Mouse (Mus musculus): ENCODE data around the gene Shisa5. TPM values are rescaled to one million over a fixed set of nuclear protein-coding genes. Genes with fewer than 3 reads are reported as not detected.
A peak's percentile ranks its signal among the peaks of the same experiment; 100 is the strongest.

Gene Shisa5
- polyA plus RNA-seq, 1 experiment from 2014 or later = 162 TPM

DNA sequence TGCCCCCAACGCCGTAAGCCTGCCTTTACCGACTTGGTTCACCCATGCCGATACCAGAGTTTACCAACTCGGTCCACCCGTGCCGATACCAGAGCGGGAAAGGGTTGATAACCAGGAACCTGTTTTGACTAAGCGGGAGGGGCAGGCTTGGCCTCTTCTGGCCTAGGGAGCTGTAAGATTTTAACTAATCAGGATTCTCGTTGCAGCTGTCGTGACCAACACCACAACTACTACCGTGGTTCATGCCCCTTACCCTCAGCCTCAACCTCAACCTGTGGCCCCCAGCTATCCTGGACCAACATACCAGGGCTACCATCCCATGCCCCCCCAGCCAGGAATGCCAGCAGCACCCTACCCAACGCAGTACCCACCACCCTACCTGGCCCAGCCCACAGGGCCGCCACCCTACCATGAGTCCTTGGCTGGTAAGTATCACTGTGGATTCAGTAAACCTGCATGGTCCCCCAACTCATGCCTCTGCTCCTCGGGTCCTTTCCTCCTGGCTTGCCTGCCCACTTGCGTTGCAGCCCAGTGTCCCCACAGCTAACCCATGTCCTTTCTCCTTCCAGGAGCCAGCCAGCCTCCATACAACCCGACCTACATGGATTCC, 17.8 kb downstream of the Shisa5 start:
- 0 out of 2 replicates have a peak overlapping the region, but pooled peaks have one; percentile 16 for H3K9ac ChIP-seq (ENCODE audit: low read depth, low read length)
- no peaks in the 10 kb centered on the region for H3K9me3 ChIP-seq (ENCODE audit: control insufficient read depth, low read length)
- H3K4me1 ChIP-seq (ENCODE audit: control insufficient read depth, insufficient read depth, low read length) = peaks cover 16% of the 10 kb centered on the region
- 88% methylated on average over 17 of the region's 17 CpGs for WGBS
- H3K36me3 ChIP-seq (ENCODE audit: control insufficient read depth, insufficient read depth, low read length) = 0 out of 2 replicates have a peak, but pooled peaks cover 6% of the 10 kb centered on the region
- no peak overlapping the region for H3K4me3 ChIP-seq (ENCODE audit: low read length)
- H3K4me2 ChIP-seq (ENCODE audit: low read depth, low read length) = no peak overlapping the region
- no peak overlapping the region for H3K27ac ChIP-seq (ENCODE audit: low read length)
- no peaks in the 10 kb centered on the region for H3K27me3 ChIP-seq (replicated peaks; ENCODE audit: control insufficient read depth, insufficient read depth, low read length)
- no peak for ATAC-seq

GRCm38 (mm10) chr9:109056916-109057315, 18.6 kb downstream of the Shisa5 start:
- Histone ChIP-seq H3K27me3 (replicated peaks; ENCODE audit: control insufficient read depth, insufficient read depth, low read length) (no peaks in the 10 kb centered on the region), H3K4me3 (ENCODE audit: low read length) (no peak overlapping the region), H3K4me1 (ENCODE audit: control insufficient read depth, insufficient read depth, low read length) (peaks cover 16% of the 10 kb centered on the region), H3K9me3 (ENCODE audit: control insufficient read depth, low read length) (no peaks in the 10 kb centered on the region), H3K27ac (ENCODE audit: low read length) (no peak overlapping the region), H3K9ac (ENCODE audit: low read depth, low read length) (no peak overlapping the region), H3K36me3 (ENCODE audit: control insufficient read depth, insufficient read depth, low read length) (0 out of 2 replicates have a peak, but pooled peaks cover 3% of the 10 kb centered on the region), H3K4me2 (ENCODE audit: low read depth, low read length) (no peak overlapping the region)
- WGBS = 83% methylated on average over 4 of the region's 4 CpGs
- ATAC-seq = no peak

DNA sequence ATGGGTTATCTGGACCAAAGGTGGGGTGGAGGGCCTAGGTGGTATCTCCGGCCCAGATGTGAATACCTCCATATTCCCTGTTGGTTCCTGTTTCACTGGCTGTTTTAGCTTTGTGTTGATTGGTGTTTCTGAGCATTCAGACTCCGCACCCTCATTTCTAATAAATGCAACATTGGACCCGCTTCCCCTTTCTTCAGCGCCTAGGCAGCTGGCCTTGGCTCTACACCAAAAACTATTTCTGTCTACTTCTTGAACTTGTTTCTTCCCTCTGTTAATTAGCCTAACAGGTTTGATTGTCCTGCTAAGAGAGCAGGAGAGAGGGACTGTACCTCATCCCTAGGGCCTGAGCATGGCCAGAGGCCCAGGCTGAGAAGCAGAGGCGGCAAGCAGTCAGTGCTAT, 19.2 kb downstream of the Shisa5 start:
- WGBS = 93% methylated on average over 5 of the region's 5 CpGs
- Histone ChIP-seq H3K27me3 (replicated peaks; ENCODE audit: control insufficient read depth, insufficient read depth, low read length) (no peaks in the 10 kb centered on the region), H3K9me3 (ENCODE audit: control insufficient read depth, low read length) (no peaks in the 10 kb centered on the region), H3K36me3 (ENCODE audit: control insufficient read depth, insufficient read depth, low read length) (0 out of 2 replicates have a peak, but pooled peaks cover 3% of the 10 kb centered on the region), H3K4me2 (ENCODE audit: low read depth, low read length) (no peak overlapping the region), H3K27ac (ENCODE audit: low read length) (no peak overlapping the region), H3K9ac (ENCODE audit: low read depth, low read length) (no peak overlapping the region), H3K4me1 (ENCODE audit: control insufficient read depth, insufficient read depth, low read length) (peaks cover 16% of the 10 kb centered on the region), H3K4me3 (ENCODE audit: low read length) (no peak overlapping the region)
- ATAC-seq = no peak

- Histone ChIP-seq H3K9me3 (ENCODE audit: control insufficient read depth, low read length) (no peaks in the 10 kb centered on the region), H3K9ac (ENCODE audit: low read depth, low read length) (peak overlapping the region; percentile 72), H3K4me3 (ENCODE audit: low read length) (no peak overlapping the region), H3K4me2 (ENCODE audit: low read depth, low read length) (peak overlapping the region; percentile 77; the same call in 1 of the 2 replicates), H3K36me3 (ENCODE audit: control insufficient read depth, insufficient read depth, low read length) (0 out of 2 replicates have a peak, but pooled peaks cover 3% of the 10 kb centered on the region), H3K4me1 (ENCODE audit: control insufficient read depth, insufficient read depth, low read length) (peaks cover 16% of the 10 kb centered on the region), H3K27me3 (replicated peaks; ENCODE audit: control insufficient read depth, insufficient read depth, low read length) (no peaks in the 10 kb centered on the region), H3K27ac (ENCODE audit: low read length) (peak overlapping the region; percentile 94; the same call in 1 of the 2 replicates)
- WGBS = 92% methylated on average over 19 of the region's 19 CpGs
- ATAC-seq = no peak
Measured at GRCm38 (mm10) chr9:109058006-109058765, 19.8 kb downstream of the Shisa5 start.

DNA sequence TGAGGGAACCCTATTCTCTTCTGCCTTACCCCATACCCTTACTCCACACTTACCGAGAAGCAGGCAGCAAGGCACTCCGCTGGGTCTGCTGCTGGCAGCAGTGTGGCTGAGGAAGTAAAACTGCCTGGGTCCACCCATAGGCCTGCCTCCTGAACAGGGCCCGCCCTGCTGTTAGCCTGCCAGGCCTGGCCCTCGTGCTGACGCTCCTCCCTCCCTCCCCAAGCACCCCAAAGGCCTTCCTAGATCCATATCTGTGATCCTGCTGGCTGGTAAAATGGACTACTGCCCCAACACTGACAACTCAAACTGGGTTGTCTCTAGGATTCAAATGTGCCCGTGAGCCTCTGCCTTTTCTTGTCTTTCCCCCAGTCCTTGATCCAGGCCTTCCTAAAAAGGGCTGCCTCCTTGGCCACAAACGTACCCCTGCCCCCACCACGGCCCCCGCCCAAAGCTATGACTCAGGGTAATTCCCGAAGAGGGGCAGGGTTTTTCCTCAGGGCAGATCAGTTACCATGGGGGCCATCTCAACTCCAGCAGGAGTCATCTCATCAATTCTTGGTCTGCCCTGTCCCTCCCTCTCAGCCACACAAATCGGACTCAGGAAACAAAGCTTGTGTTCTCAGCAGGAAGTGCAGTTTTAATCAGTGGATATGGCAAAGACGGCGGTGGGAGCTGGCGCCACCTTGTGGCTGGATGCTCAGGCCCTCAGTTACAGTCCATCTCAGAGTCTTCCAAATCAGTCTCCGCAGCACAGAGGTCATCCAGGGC, 21.0 kb downstream of the Shisa5 start, which contains the start of gene Trex1:
Gene Trex1, minus strand, starts transcription at position 599 of the 768 bp plus-strand sequence.
- Histone ChIP-seq H3K4me2 (ENCODE audit: low read depth, low read length) (peak within 1 kb of the TSS; percentile 77), H3K27ac (ENCODE audit: low read length) (peak within 1 kb of the TSS; percentile 94), H3K27me3 (replicated peaks; ENCODE audit: control insufficient read depth, insufficient read depth, low read length) (no peaks in the 10 kb centered on the region), H3K9ac (ENCODE audit: low read depth, low read length) (peak within 1 kb of the TSS; percentile 72), H3K4me1 (ENCODE audit: control insufficient read depth, insufficient read depth, low read length) (peaks cover 15% of the 10 kb centered on the region), H3K4me3 (ENCODE audit: low read length) (peak within 1 kb of the TSS; percentile 44), H3K9me3 (ENCODE audit: control insufficient read depth, low read length) (no peaks in the 10 kb centered on the region), H3K36me3 (ENCODE audit: control insufficient read depth, insufficient read depth, low read length) (0 out of 2 replicates have a peak, but pooled peaks cover 7% of the 10 kb centered on the region)
- WGBS = 8% methylated on average over 15 of the region's 15 CpGs
- peak; percentile 94 for ATAC-seq

GRCm38 (mm10) chr9:109060184-109060897, 22.0 kb downstream of the Shisa5 start:
- Histone ChIP-seq H3K27me3 (replicated peaks; ENCODE audit: control insufficient read depth, insufficient read depth, low read length) (no peaks in the 10 kb centered on the region), H3K9ac (ENCODE audit: low read depth, low read length) (no peak overlapping the region), H3K9me3 (ENCODE audit: control insufficient read depth, low read length) (no peaks in the 10 kb centered on the region), H3K4me2 (ENCODE audit: low read depth, low read length) (no peak overlapping the region), H3K4me1 (ENCODE audit: control insufficient read depth, insufficient read depth, low read length) (peaks cover 7% of the 10 kb centered on the region), H3K36me3 (ENCODE audit: control insufficient read depth, insufficient read depth, low read length) (peaks cover 15% of the 10 kb centered on the region), H3K4me3 (ENCODE audit: low read length) (no peak overlapping the region), H3K27ac (ENCODE audit: low read length) (0 out of 2 replicates have a peak overlapping the region, but pooled peaks have one; percentile 94)
- ATAC-seq = no peak
- WGBS = 89% methylated on average over 16 of the region's 16 CpGs

DNA sequence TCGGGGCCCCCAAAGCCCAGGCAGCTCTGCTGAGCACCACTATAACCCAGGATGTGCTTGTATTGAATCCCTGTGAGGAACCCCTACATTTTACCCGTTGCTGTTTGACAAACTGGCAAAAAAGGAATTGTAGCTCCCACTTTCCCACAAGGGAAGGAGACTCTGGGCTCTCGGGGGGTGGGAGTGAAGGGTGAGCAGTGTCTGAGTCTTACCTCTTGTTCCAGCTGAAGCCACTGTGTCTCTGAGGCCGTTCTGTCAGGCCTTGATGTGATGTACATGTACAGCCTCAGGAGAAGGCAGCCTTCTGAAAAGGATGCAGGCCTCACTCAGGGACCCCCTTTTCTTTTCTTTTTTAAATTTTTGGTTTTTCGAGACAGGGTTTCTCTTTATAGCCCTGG, 22.5 kb downstream of the Shisa5 start:
- no peak overlapping the region for H3K4me2 ChIP-seq (ENCODE audit: low read depth, low read length)
- WGBS = 90% methylated on average over 5 of the region's 5 CpGs

GRCm38 (mm10) chr9:109068095-109068735, 29.9 kb downstream of the Shisa5 start:
- no peak for ATAC-seq
- peaks cover 21% of the 10 kb centered on the region for H3K36me3 ChIP-seq (ENCODE audit: control insufficient read depth, insufficient read depth, low read length)
- 91% methylated on average over 3 of the region's 3 CpGs for WGBS
- H3K4me3 ChIP-seq (ENCODE audit: low read length) = no peak overlapping the region
- no peaks in the 10 kb centered on the region for H3K9me3 ChIP-seq (ENCODE audit: control insufficient read depth, low read length)
- H3K4me1 ChIP-seq (ENCODE audit: control insufficient read depth, insufficient read depth, low read length) = peaks cover 7% of the 10 kb centered on the region
- H3K27me3 ChIP-seq (replicated peaks; ENCODE audit: control insufficient read depth, insufficient read depth, low read length) = no peaks in the 10 kb centered on the region
- H3K4me2 ChIP-seq (ENCODE audit: low read depth, low read length) = no peak overlapping the region
- no peak overlapping the region for H3K27ac ChIP-seq (ENCODE audit: low read length)
- no peak overlapping the region for H3K9ac ChIP-seq (ENCODE audit: low read depth, low read length)

More for the DNA sequence above, 22.5 kb downstream of the Shisa5 start:
- H3K4me1 ChIP-seq (ENCODE audit: control insufficient read depth, insufficient read depth, low read length) = peaks cover 6% of the 10 kb centered on the region
- no peaks in the 10 kb centered on the region for H3K27me3 ChIP-seq (replicated peaks; ENCODE audit: control insufficient read depth, insufficient read depth, low read length)
- H3K9ac ChIP-seq (ENCODE audit: low read depth, low read length) = no peak overlapping the region
- peaks cover 17% of the 10 kb centered on the region for H3K36me3 ChIP-seq (ENCODE audit: control insufficient read depth, insufficient read depth, low read length)
- no peak overlapping the region for H3K27ac ChIP-seq (ENCODE audit: low read length)
- H3K9me3 ChIP-seq (ENCODE audit: control insufficient read depth, low read length) = no peaks in the 10 kb centered on the region
- H3K4me3 ChIP-seq (ENCODE audit: low read length) = no peak overlapping the region
- ATAC-seq = no peak
